Mouse (Mus musculus): ENCODE measurements at regions not wholly inside any gene's neighbourhood (a gene's known extent, or its start where the extent isn't known, plus 50 kb on each side); places are given as distances from the start of the nearest gene placed in this dataset.

DNA sequence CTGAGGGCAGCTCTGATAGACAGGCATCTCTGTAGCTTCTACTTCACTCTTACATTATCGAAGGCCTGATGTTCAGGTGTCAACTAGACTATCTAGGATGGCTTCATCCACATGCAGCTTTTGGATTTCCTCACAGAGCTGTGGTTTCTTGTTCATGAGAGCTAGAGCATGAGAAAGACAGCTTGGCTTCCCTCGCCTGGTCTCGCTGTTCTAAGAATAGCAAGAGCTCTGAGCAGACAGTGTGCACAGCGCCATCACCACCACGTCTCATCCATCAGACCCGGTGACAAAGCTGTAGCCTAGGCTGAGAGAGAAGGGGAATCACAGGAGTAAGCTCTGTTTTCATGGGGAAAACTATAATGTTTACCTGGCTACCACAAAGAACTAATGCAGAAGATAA is 220.1 kb upstream of the N6amt1 start:
- H3K27me3 ChIP-seq: no peaks in the 10 kb centered on the region
- no peak for ATAC-seq (ENCODE audit: insufficient read depth)
- no peak overlapping the region for H3K4me2 ChIP-seq
- no peak overlapping the region for H3K4me3 ChIP-seq (replicated peaks)
- H3K9ac ChIP-seq: no peak overlapping the region
- H3K27ac ChIP-seq (replicated peaks): no peak overlapping the region
- no peaks in the 10 kb centered on the region for H3K4me1 ChIP-seq (replicated peaks)
- H3K36me3 ChIP-seq (replicated peaks): no peaks in the 10 kb centered on the region
- WGBS (ENCODE audit: insufficient replicate concordance): 47% methylated on average over 6 of the region's 6 CpGs
- H3K9me3 ChIP-seq (replicated peaks): no peaks in the 10 kb centered on the region

DNA sequence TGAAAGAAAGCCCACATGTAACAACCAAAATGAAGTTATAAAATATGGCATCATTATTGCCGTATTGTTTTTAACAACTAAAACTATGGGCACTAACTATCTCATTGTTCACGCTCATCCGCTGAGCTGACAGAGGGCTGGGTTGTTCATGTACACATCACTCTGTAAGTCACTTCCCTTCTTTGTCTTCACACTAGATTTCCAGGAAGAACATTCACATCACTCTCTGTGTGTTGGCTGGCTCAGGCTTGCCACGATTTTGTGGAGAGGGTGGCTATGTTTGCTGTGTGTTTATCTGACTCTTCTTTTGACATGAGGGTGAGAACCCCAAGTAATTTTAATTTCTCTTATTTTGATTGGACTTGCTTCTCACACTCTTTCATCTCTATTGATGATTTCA is 221.9 kb upstream of the N6amt1 start:
- no peaks in the 10 kb centered on the region for H3K4me1 ChIP-seq (replicated peaks)
- H3K27ac ChIP-seq (replicated peaks): no peak overlapping the region
- WGBS (ENCODE audit: insufficient replicate concordance): 54% methylated on average over 4 of the region's 4 CpGs
- H3K36me3 ChIP-seq (replicated peaks): no peaks in the 10 kb centered on the region
- H3K9me3 ChIP-seq (replicated peaks): no peaks in the 10 kb centered on the region
- H3K27me3 ChIP-seq: no peaks in the 10 kb centered on the region
- no peak overlapping the region for H3K9ac ChIP-seq
- no peak overlapping the region for H3K4me3 ChIP-seq (replicated peaks)
- ATAC-seq (ENCODE audit: insufficient read depth): no peak
- H3K4me2 ChIP-seq: no peak overlapping the region

- no peak overlapping the region for H3K4me2 ChIP-seq
- no peaks in the 10 kb centered on the region for H3K27me3 ChIP-seq
- no peak for ATAC-seq (ENCODE audit: insufficient read depth)
- H3K4me1 ChIP-seq (replicated peaks): no peaks in the 10 kb centered on the region
- no peak overlapping the region for H3K4me3 ChIP-seq (replicated peaks)
- no peak overlapping the region for H3K27ac ChIP-seq (replicated peaks)
- no peaks in the 10 kb centered on the region for H3K9me3 ChIP-seq (replicated peaks)
- H3K36me3 ChIP-seq (replicated peaks): no peaks in the 10 kb centered on the region
- WGBS (ENCODE audit: insufficient replicate concordance): 66% methylated on average over 12 of the region's 12 CpGs
- no peak overlapping the region for H3K9ac ChIP-seq
Observed at GRCm38 (mm10) chr16:87130733-87131640, 223.0 kb upstream of the N6amt1 start.

- Histone ChIP-seq H3K9me3 (replicated peaks) (no peaks in the 10 kb centered on the region), H3K4me1 (replicated peaks) (no peaks in the 10 kb centered on the region), H3K27ac (replicated peaks) (no peak overlapping the region), H3K27me3 (no peaks in the 10 kb centered on the region), H3K4me3 (replicated peaks) (no peak overlapping the region), H3K4me2 (no peak overlapping the region), H3K9ac (no peak overlapping the region), H3K36me3 (replicated peaks) (no peaks in the 10 kb centered on the region)
- ATAC-seq (ENCODE audit: insufficient read depth): no peak
- 68% methylated on average over 3 of the region's 3 CpGs for WGBS (ENCODE audit: insufficient replicate concordance)
Observed at GRCm38 (mm10) chr16:87129021-87129420, 225.0 kb upstream of the N6amt1 start.

- no peaks in the 10 kb centered on the region for H3K9me3 ChIP-seq (replicated peaks)
- no peak overlapping the region for H3K4me3 ChIP-seq (replicated peaks)
- no peaks in the 10 kb centered on the region for H3K36me3 ChIP-seq (replicated peaks)
- H3K27ac ChIP-seq (replicated peaks): no peak overlapping the region
- ATAC-seq (ENCODE audit: insufficient read depth): no peak
- no peaks in the 10 kb centered on the region for H3K27me3 ChIP-seq
- H3K9ac ChIP-seq: no peak overlapping the region
- H3K4me2 ChIP-seq: no peak overlapping the region
- H3K4me1 ChIP-seq (replicated peaks): no peaks in the 10 kb centered on the region
- 46% methylated on average over 13 of the region's 13 CpGs for WGBS (ENCODE audit: insufficient replicate concordance)
Observed at GRCm38 (mm10) chr16:87128230-87128629, 225.8 kb upstream of the N6amt1 start.

GRCm38 (mm10) chr16:87124519-87124918 is 229.5 kb upstream of the N6amt1 start:
- H3K4me1 ChIP-seq (replicated peaks): no peaks in the 10 kb centered on the region
- H3K4me3 ChIP-seq (replicated peaks): no peak overlapping the region
- no peaks in the 10 kb centered on the region for H3K36me3 ChIP-seq (replicated peaks)
- no peaks in the 10 kb centered on the region for H3K27me3 ChIP-seq
- 68% methylated on average over 7 of the region's 7 CpGs for WGBS (ENCODE audit: insufficient replicate concordance)
- H3K9me3 ChIP-seq (replicated peaks): no peaks in the 10 kb centered on the region
- H3K4me2 ChIP-seq: no peak overlapping the region
- no peak overlapping the region for H3K27ac ChIP-seq (replicated peaks)
- no peak overlapping the region for H3K9ac ChIP-seq
- ATAC-seq (ENCODE audit: insufficient read depth): no peak

DNA sequence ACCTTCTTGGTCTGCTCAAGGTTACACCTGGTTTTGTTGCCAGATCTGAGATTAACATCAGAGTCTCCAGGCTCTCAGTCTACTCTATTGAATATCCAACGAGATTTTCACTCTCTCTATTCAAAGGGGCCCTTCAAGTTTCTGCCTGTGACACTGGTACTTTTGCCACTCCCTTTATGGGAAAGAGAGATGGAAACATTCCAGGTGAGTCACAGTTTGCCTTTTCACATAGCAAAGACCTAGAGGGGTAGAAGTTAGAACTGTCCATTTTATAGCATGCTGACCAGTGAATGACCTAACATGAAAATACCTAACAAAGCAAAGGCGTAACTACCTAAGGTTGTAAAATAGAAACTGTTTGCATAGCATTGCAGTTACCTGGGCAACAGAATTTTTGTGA is 250.4 kb upstream of the N6amt1 start:
- H3K27me3 ChIP-seq: no peaks in the 10 kb centered on the region
- H3K27ac ChIP-seq (replicated peaks): no peak overlapping the region
- WGBS (ENCODE audit: insufficient replicate concordance): 39% methylated on average over 2 of the region's 2 CpGs
- no peak overlapping the region for H3K4me2 ChIP-seq
- H3K4me1 ChIP-seq (replicated peaks): no peaks in the 10 kb centered on the region
- no peak overlapping the region for H3K9ac ChIP-seq
- no peak for ATAC-seq (ENCODE audit: insufficient read depth)
- no peaks in the 10 kb centered on the region for H3K9me3 ChIP-seq (replicated peaks)
- no peaks in the 10 kb centered on the region for H3K36me3 ChIP-seq (replicated peaks)
- no peak overlapping the region for H3K4me3 ChIP-seq (replicated peaks)

GRCm38 (mm10) chr16:87102057-87102456 is 251.9 kb upstream of the N6amt1 start:
- Histone ChIP-seq H3K4me1 (replicated peaks) (no peaks in the 10 kb centered on the region), H3K4me2 (no peak overlapping the region), H3K4me3 (replicated peaks) (no peak overlapping the region), H3K9ac (no peak overlapping the region), H3K27me3 (no peaks in the 10 kb centered on the region), H3K27ac (replicated peaks) (no peak overlapping the region), H3K36me3 (replicated peaks) (no peaks in the 10 kb centered on the region), H3K9me3 (replicated peaks) (no peaks in the 10 kb centered on the region)
- no peak for ATAC-seq (ENCODE audit: insufficient read depth)

DNA sequence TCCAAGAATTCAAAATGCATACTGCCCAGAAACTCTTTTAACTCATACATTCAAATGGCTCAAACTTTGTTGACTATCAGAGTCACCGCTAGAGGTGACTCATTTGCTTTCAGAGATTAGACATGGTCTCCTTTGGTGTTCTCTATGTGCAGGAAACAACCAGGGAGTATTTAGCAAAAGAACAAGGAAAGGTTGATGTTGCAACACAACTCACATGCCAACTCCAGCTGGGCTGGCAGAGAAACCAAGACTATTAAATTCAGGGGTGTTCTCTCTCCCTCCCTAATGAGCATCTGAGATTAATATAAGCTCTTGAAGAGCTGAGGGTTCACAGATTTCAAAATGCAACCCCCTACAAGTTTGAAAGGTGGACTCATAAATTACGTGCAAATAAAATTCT is 262.0 kb upstream of the N6amt1 start:
- no peak for ATAC-seq (ENCODE audit: insufficient read depth)
- H3K27me3 ChIP-seq: no peaks in the 10 kb centered on the region
- H3K4me3 ChIP-seq (replicated peaks): no peak overlapping the region
- H3K9me3 ChIP-seq (replicated peaks): no peaks in the 10 kb centered on the region
- H3K4me2 ChIP-seq: no peak overlapping the region
- no peak overlapping the region for H3K9ac ChIP-seq
- WGBS (ENCODE audit: insufficient replicate concordance): 58% methylated on average over 2 of the region's 2 CpGs
- no peaks in the 10 kb centered on the region for H3K4me1 ChIP-seq (replicated peaks)
- no peak overlapping the region for H3K27ac ChIP-seq (replicated peaks)
- no peaks in the 10 kb centered on the region for H3K36me3 ChIP-seq (replicated peaks)

GRCm38 (mm10) chr16:87089322-87089721 is 264.7 kb upstream of the N6amt1 start:
- WGBS (ENCODE audit: insufficient replicate concordance): 56% methylated on average over 3 of the region's 3 CpGs

DNA sequence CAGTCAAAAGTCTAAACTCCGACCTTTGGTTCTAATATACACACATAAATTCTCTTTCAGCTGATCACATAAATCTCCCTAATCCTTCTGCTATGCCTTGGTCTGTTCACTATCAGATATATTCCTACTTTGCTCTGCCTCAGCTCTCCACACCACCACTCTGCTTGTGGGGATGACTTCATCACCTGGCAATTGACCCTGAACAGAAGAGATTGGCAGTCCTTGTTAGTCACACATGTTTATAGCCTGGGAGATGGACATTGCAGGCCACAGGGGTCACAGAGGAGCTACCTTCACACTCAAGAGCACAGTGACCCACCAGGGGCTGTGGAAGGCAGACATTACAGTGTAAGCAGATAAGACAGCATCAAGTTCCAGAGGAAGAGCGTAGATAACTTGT is 270.5 kb upstream of the N6amt1 start:
- Histone ChIP-seq H3K27ac (replicated peaks) (no peak overlapping the region), H3K27me3 (no peaks in the 10 kb centered on the region), H3K9ac (no peak overlapping the region), H3K9me3 (replicated peaks) (no peaks in the 10 kb centered on the region), H3K4me3 (replicated peaks) (no peak overlapping the region), H3K4me1 (replicated peaks) (no peaks in the 10 kb centered on the region), H3K4me2 (no peak overlapping the region), H3K36me3 (replicated peaks) (no peaks in the 10 kb centered on the region)
- WGBS (ENCODE audit: insufficient replicate concordance): 43% methylated on average over 2 of the region's 2 CpGs
- no peak for ATAC-seq (ENCODE audit: insufficient read depth)

More at GRCm38 (mm10) chr16:87089322-87089721, 264.7 kb upstream of the N6amt1 start:
- Histone ChIP-seq H3K4me1 (replicated peaks) (no peaks in the 10 kb centered on the region), H3K4me2 (no peak overlapping the region), H3K4me3 (replicated peaks) (no peak overlapping the region), H3K9me3 (replicated peaks) (no peaks in the 10 kb centered on the region), H3K9ac (no peak overlapping the region), H3K36me3 (replicated peaks) (no peaks in the 10 kb centered on the region), H3K27ac (replicated peaks) (no peak overlapping the region), H3K27me3 (no peaks in the 10 kb centered on the region)
- ATAC-seq (ENCODE audit: insufficient read depth): no peak

DNA sequence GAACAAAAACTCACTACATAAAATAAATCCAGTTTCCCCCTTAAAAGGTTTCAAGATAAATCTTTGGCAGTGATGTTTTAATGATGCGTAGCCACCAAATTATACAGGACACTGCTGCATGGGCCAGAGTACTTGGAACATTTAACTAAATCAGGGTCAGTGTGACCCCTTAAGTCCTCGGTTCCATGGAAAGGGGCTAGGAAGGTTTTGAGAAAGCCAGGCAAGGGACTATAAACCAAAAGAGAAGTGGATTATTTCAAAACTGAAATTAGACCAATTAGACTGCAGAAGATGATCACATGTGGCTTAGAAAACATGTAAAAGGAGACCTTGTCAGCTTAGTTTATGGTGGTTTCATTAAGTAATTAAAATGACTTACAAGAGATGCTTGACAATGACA is 276.6 kb upstream of the N6amt1 start:
- ATAC-seq (ENCODE audit: insufficient read depth): no peak
- 60% methylated on average over 2 of the region's 2 CpGs for WGBS (ENCODE audit: insufficient replicate concordance)
- no peaks in the 10 kb centered on the region for H3K36me3 ChIP-seq (replicated peaks)

More for the DNA sequence above, 276.6 kb upstream of the N6amt1 start:
- Histone ChIP-seq H3K4me3 (replicated peaks) (no peak overlapping the region), H3K4me1 (replicated peaks) (no peaks in the 10 kb centered on the region), H3K9me3 (replicated peaks) (no peaks in the 10 kb centered on the region), H3K4me2 (no peak overlapping the region), H3K27me3 (no peaks in the 10 kb centered on the region), H3K9ac (no peak overlapping the region), H3K27ac (replicated peaks) (no peak overlapping the region)
